Mouse (Mus musculus) naive thymus-derived CD4-positive, alpha-beta T cell, adult 5 months (primary cell): ENCODE data around the gene Vmn2r90. TPM values are rescaled to one million over a fixed set of nuclear protein-coding genes. Genes with fewer than 3 reads are reported as not detected.

Source experiments
- polyA plus RNA-seq: library from polyadenylated mRNA; unstranded; fragments of 100-300 nt; shearing (Covaris generic); gene quantifications from one replicate; pipeline ENCODE4 v1.2.1, GENCODE M21; 2017

Vmn2r90 gene
- not detected for polyA plus RNA-seq

DNA sequence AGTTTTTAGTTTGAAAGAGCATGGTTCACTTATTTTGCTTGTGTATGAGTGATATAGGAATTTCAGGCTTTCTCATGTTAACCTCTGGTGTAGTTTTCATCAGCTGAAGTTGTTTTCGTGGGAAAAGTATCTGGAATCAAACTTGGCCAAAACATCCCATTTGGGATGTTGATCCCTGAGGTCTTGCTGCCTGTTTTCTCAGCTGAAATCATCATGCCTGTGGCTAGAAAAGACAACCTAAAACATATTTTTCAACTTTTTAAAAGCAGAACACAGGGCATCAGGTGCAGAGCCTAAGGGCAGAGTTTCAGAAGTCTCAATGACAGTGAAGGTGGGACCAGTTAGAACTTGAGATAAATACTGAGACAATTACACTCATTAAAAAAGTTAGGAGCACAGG, at the start of gene Vmn2r90:
TSS of gene Vmn2r90 (plus strand) at position 301 of the 400 bp plus-strand sequence.

Other genes with a start within 250 kb of the Vmn2r90 start
- 63.3 TPM for gene Lnpep, start 78.7 kb upstream of the Vmn2r90 start, polyA plus RNA-seq
- 3.5 TPM for gene Spaca6, start 123.4 kb downstream of the Vmn2r90 start, polyA plus RNA-seq
- gene Has1, start 151.5 kb downstream of the Vmn2r90 start, polyA plus RNA-seq = not detected
- gene Fpr1, start 180.2 kb downstream of the Vmn2r90 start, polyA plus RNA-seq = not detected
- gene Fpr2, start 184.1 kb downstream of the Vmn2r90 start, polyA plus RNA-seq = not detected
- not detected for gene Fpr3, start 184.1 kb downstream of the Vmn2r90 start, polyA plus RNA-seq